Mouse (Mus musculus) hindbrain, embryonic 11.5 days (tissue): ENCODE measurements around the gene Sec24c. TPM values are rescaled to one million over a fixed set of nuclear protein-coding genes. Genes with fewer than 3 reads are reported as not detected.
"Not testable (repeated sequence)": the region's sequence is repeated elsewhere in the genome, so short reads cannot be mapped to it uniquely, and the experiment has no call there.

ENCODE experiments used
- ATAC-seq: fragments of 200-750 bp; cut with Nextera tagmentation; 2 replicates; pipeline ENCODE4 v1.8.0; 2017; ENCODE audit warnings: mild to moderate bottlenecking, moderate TSS enrichment, moderate library complexity; ENCODE audit not compliant: low FRiP score
- DNase-seq: peaks from one replicate; pipeline ENCODE4 v3.0.0-alpha.2; 2015; ENCODE audit warnings: low spot score
- H3K27ac ChIP-seq: fragments of 300-500 bp; sonication (generic); 2 replicates; pipeline ENCODE4 v1.5.1; 2014; ENCODE audit warnings: mild to moderate bottlenecking, low read depth, low read length
- H3K27me3 ChIP-seq: fragments of 300-500 bp; sonication (generic); 2 replicates; pipeline ENCODE4 v1.6.1; 2014; ENCODE audit warnings: mild to moderate bottlenecking, low read length, moderate library complexity, mixed read lengths; ENCODE audit not compliant: control insufficient read depth, insufficient read depth
- H3K36me3 ChIP-seq: fragments of 300-500 bp; sonication (generic); 2 replicates; pipeline ENCODE4 v1.6.1; 2014; ENCODE audit warnings: mild to moderate bottlenecking, low read length, moderate library complexity, mixed read lengths; ENCODE audit not compliant: control insufficient read depth, insufficient read depth
- H3K4me1 ChIP-seq: fragments of 300-500 bp; sonication (generic); replicated peaks from 2 replicates; pipeline ENCODE4 v1.6.1; 2014; ENCODE audit warnings: low read length, mixed read lengths; ENCODE audit not compliant: control insufficient read depth, insufficient read depth
- H3K4me2 ChIP-seq: fragments of 300-500 bp; sonication (generic); replicated peaks from 2 replicates; pipeline ENCODE4 v1.6.1; 2014; ENCODE audit warnings: mild to moderate bottlenecking, low read depth, low read length
- H3K4me3 ChIP-seq: fragments of 300-500 bp; sonication (generic); 2 replicates; pipeline ENCODE4 v1.5.1; 2014; ENCODE audit warnings: low read depth, low read length
- H3K9ac ChIP-seq: fragments of 300-500 bp; sonication (generic); 2 replicates; pipeline ENCODE4 v1.6.1; 2014; ENCODE audit warnings: low read depth, low read length
- H3K9me3 ChIP-seq: fragments of 300-500 bp; sonication (generic); 2 replicates; pipeline ENCODE4 v1.6.1; 2016; ENCODE audit warnings: low read length; ENCODE audit not compliant: control insufficient read depth
- WGBS: fragments of 180-500 bp; shearing (Covaris S2); extraction: QIAGEN DNeasy Blood & Tissue Kit; methylation state at CpG from one replicate; pipeline ENCODE4 v1.1.7; 2014; 5-methylcytosine and 5-hydroxymethylcytosine counted together
- polyA plus RNA-seq: library from polyadenylated mRNA; unstranded; fragments of >200 nt; fragmentation: Nextera tagmentation; extraction: Ambion mirVana; gene quantifications from 2 replicates; pipeline ENCODE4 v1.2.1, GENCODE M21; 2014

Gene Sec24c
- polyA plus RNA-seq, 1 experiment from 2014 or later, result 76.6 TPM

DNA sequence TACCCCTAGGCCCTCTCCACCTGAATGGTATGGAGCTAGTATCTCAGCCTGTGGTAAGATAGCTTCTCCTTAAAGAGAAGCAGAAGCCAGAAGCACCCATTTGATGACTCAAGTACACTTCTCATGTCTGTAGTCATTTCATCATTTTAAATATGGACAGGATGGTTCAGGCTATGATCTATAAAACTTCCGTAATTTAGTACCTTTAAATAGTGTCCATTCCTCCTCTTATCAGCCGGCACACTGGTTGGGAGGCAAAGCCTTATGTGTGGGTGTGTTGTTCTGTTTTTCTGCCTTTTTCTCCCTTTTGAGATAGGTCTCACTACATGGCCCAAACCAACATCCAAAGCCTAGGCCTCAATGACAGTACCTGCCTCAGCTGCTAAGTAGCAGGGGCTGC, 24.4 kb downstream of the Sec24c start:
- no peaks in the 10 kb centered on the region for H3K27me3 ChIP-seq
- 0 out of 2 replicates have a peak, but pooled peaks cover 4% of the 10 kb centered on the region for H3K36me3 ChIP-seq
- H3K4me2 ChIP-seq, result no peak overlapping the region
- H3K9me3 ChIP-seq, result no peaks in the 10 kb centered on the region
- no peak overlapping the region for H3K9ac ChIP-seq
- H3K4me1 ChIP-seq, result peaks cover 14% of the 10 kb centered on the region; the same call in 1 of the 2 replicates
- 97% methylated on average over 2 of the region's 2 CpGs for WGBS
- ATAC-seq (no peak), DNase-seq (no peak)
- H3K4me3 ChIP-seq, result no peak overlapping the region
- H3K27ac ChIP-seq, result no peak overlapping the region

DNA sequence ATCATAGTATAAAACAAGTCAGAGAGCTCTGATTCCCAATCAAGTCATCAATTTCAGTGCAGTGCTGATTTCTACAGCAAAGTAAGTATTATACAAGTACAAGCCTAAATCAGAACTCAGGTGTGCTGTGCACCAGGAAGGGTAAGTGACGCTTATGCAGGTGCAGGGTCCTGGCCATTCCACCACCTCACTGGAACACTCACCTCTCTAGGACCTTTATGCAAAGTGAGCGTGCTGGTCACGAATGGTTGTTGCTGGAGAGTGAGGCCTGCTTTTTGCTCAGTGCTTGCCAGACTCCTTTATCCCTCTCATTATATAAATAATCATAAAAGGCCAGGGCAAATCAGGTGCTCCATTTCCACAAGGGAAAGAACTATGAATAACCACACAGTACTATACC, 26.3 kb downstream of the Sec24c start:
- Histone ChIP-seq H3K36me3 (no peaks in the 10 kb centered on the region), H3K27me3 (no peaks in the 10 kb centered on the region), H3K9ac (no peak overlapping the region), H3K9me3 (no peaks in the 10 kb centered on the region), H3K4me2 (no peak overlapping the region), H3K4me1 (peaks cover 14% of the 10 kb centered on the region; the same call in 1 of the 2 replicates), H3K27ac (no peak overlapping the region), H3K4me3 (no peak overlapping the region)
- ATAC-seq, result no peak
- no peak for DNase-seq
- WGBS, result 82% methylated on average over 3 of the region's 3 CpGs

DNA sequence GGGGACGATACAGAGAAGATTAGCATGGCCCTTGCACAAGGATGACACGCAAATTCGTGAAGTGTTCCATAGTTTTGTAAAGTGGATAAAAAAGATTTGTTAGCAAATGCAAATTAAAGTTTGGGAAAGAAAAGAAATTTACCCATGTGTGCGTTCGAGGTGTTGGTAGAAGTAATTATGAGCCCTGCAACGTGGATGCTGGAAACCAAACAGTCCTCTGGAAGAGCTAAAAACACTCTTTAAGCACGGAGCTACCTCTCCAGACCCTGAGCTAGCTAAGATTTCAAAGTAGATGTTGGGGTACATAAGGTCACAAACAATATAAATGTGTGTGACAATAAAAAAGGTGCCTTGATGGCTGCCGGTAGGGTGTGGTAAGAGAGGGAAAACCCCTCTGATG, 27.4 kb downstream of the Sec24c start:
- H3K36me3 ChIP-seq, result no peaks in the 10 kb centered on the region

DNA sequence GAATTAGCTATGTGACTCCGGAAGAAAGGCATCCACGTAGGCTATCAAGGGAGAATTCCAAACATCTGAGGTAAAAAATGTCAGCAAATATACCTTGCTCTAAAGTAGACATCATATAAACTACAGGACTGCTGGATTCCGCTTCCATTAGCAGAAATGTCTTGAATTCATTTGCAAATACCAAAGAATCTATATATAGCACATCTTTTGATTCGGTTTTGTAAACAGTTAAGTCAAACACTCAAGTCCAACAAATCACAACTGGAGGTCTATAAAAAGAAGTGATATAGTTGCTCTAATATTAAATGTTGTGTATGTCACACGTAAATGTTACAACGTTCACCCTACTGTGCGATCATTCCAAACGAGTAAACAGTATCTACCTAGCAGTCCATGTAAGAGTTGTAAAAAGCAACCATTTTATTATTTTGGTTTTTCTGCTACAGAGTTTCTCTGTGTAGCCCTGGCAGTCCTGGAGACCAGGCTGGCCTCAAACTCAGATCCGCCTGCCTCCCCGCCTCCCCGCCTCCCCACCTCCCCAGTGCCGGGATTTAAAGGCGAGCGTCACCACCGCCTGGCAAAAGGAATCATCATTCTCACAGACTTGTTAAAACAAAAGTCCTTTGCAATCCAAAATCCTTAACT, 28.1 kb downstream of the Sec24c start:
- peak overlapping the region; percentile 56 for H3K4me2 ChIP-seq
- H3K4me1 ChIP-seq, result 0 out of 2 replicates have a peak, but pooled peaks cover 4% of the 10 kb centered on the region
- ATAC-seq, result peak; percentile 32
- whole genome bisulfite sequencing, result 16% methylated on average over 15 of the region's 15 CpGs
- no peak for DNase-seq
- no peaks in the 10 kb centered on the region for H3K36me3 ChIP-seq
- no peaks in the 10 kb centered on the region for H3K27me3 ChIP-seq
- H3K27ac ChIP-seq, result peak overlapping the region; percentile 77
- H3K9ac ChIP-seq, result peak overlapping the region; percentile 88
- no peaks in the 10 kb centered on the region for H3K9me3 ChIP-seq
- peak overlapping the region; percentile 71 for H3K4me3 ChIP-seq

More for the DNA sequence above, 27.4 kb downstream of the Sec24c start:
- Histone ChIP-seq H3K9ac (no peak overlapping the region), H3K9me3 (no peaks in the 10 kb centered on the region), H3K27ac (no peak overlapping the region), H3K27me3 (no peaks in the 10 kb centered on the region), H3K4me1 (peaks cover 9% of the 10 kb centered on the region; the same call in 1 of the 2 replicates), H3K4me3 (no peak overlapping the region), H3K4me2 (peak overlapping the region; percentile 56; the same call in 1 of the 2 replicates)
- WGBS, result 89% methylated on average over 8 of the region's 8 CpGs
- ATAC-seq (no peak), DNase-seq (no peak)

DNA sequence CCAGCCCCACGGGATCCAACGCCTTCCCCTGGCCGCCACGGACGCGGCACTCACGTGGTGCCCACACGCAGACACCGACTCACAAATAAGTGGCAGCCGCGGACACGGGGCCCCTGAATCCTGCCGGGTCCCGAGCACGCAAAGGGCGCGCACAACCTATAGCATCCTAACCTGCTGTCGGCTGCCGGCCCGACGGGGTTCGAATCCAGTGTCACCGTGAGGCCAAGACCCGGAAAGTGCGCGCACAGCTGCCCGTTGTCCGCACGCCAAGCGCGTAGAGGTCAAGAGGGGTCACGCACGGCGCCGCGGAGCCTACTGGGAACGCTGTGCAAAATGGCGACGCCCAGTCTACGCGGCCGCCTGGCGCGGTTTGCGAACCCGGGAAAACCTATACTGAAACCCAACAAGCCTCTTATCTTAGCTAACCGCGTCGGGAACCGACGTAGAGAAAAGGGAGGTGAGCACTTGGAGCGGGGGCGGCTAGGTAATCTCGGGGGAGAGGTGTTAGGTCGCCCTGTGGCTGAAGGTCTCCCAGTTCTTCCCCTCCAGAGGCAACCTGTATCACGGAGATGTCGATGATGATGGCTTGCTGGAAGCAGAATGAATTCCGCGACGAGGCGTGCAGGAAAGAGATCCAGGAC, 28.8 kb downstream of the Sec24c start, which contains the start of gene Chchd1:
Chchd1 (plus strand) TSS at position 266 of the 641 bp plus-strand sequence.
- peak within 1 kb of the TSS; percentile 77 for H3K27ac ChIP-seq
- H3K9me3 ChIP-seq, result no peaks in the 10 kb centered on the region
- 0% methylated on average over 61 of the region's 61 CpGs for WGBS
- H3K4me3 ChIP-seq, result peak within 1 kb of the TSS; percentile 71
- H3K4me1 ChIP-seq, result 0 out of 2 replicates have a peak, but pooled peaks cover 4% of the 10 kb centered on the region
- DNase-seq (peak; percentile 93), ATAC-seq (peak; percentile 80)
- peak within 1 kb of the TSS; percentile 88 for H3K9ac ChIP-seq
- H3K4me2 ChIP-seq, result peak within 1 kb of the TSS; percentile 56
- no peaks in the 10 kb centered on the region for H3K36me3 ChIP-seq
- no peaks in the 10 kb centered on the region for H3K27me3 ChIP-seq

DNA sequence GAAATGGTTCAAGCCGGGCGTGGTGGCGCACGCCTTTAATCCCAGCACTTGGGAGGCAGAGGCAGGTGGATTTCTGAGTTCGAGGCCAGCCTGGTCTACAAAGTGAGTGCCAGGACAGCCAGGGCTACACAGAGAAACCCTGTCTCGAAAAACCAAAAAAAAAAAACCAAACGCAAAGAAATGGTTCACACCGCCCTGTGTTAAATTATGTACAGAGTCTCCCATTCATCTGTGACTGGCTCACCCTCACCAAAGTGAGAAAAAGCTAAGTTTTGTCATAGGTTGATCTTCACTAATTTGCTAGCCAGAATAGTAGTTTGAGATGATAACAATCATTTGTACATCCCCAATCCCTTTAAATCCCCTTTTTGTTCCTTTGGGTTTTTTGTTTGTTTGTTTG, 29.4 kb downstream of the Sec24c start:
- 11% methylated on average over 8 of the region's 8 CpGs for WGBS
- not testable (repeated sequence) for DNase-seq, ATAC-seq, H3K4me1 ChIP-seq, H3K36me3 ChIP-seq, H3K27me3 ChIP-seq, H3K9me3 ChIP-seq
- peak overlapping the region; percentile 71 for H3K4me3 ChIP-seq
- peak overlapping the region; percentile 56 for H3K4me2 ChIP-seq
- H3K9ac ChIP-seq, result peak overlapping the region; percentile 88
- H3K27ac ChIP-seq, result peak overlapping the region; percentile 77

DNA sequence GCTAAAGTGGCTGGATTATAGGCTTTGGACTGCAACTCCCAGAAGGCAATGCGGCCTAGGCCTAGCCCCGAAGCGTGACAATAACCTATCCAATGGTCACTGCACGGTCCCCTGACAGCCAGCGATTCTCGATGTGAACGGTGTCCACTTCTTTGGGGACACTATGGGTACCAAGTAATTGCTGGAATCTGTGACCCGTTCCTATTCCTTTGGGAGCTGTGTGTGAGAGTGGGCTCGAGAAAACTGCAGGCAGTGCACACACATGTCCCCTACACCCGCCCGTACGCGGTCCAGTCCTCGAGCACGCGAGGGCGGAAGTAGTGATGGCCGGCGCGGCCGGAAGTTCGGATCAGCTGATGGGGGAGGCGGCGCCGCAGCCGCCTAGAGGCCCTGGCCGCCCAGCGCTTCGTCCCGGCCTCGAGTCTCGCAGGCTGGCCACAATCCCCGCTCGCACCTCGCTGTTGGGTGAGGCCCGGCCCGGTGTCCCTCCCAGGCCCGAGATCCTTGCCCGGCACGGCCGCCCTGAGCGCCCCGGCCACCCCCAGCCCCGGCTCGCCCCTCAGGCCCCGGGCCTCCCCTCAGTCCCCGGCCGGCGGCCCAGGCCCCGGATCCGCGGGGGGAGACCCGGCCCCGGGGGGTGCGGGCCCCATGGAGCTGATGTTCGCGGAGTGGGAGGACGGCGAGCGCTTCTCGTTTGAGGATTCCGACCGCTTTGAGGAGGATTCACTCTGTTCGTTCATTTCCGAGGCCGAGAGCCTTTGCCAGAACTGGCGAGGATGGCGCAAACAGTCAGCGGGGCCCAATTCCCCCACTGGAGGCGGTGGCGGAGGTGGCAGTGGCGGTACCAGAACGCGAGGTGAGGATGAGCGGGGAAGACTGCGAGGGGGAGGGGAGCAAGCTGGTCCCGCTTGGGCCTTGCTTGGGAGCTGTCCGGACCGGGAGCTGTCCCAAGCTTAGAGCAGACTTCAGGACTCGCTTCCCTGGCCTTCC, 33.4 kb downstream of the Sec24c start, which contains the start of gene Zswim8:
Zswim8 (plus strand) TSS at position 352 of the 990 bp plus-strand sequence.
- H3K4me2 ChIP-seq, result peak within 1 kb of the TSS; percentile 79
- peak; percentile 93 for DNase-seq
- H3K9ac ChIP-seq, result peak within 1 kb of the TSS; percentile 96
- no peaks in the 10 kb centered on the region for H3K27me3 ChIP-seq
- 0 out of 2 replicates have a peak, but pooled peaks cover 2% of the 10 kb centered on the region for H3K36me3 ChIP-seq
- no peaks in the 10 kb centered on the region for H3K9me3 ChIP-seq
- peaks cover 4% of the 10 kb centered on the region for H3K4me1 ChIP-seq
- peak within 1 kb of the TSS; percentile 99 for H3K4me3 ChIP-seq
- peak; percentile 95 for ATAC-seq
- under 1% methylated on average over 76 of the region's 80 CpGs for WGBS
- peak within 1 kb of the TSS; percentile 82 for H3K27ac ChIP-seq

DNA sequence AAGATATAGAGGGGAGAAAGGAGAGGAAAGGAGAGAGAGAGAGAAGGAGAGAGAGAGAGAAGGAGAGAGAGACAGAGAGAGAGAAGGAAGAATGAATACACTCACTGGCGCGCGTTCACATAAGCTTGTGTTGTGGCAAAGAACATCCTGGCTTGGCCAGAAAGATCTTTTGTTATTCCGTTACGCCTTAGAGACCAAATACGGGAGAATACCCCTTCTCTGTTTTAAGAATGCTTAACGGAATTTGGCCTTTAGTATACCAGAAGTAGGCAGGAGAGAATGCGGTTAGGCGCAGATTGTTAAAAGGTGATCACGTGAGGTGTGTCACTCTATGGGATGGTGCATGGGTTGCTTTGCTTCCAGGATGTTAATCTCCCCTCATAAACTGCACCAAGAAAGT, 34.1 kb downstream of the Sec24c start:
- ATAC-seq (no peak), DNase-seq (no peak)
- Histone ChIP-seq H3K4me1 (peaks cover 4% of the 10 kb centered on the region), H3K9me3 (no peaks in the 10 kb centered on the region), H3K4me3 (peak overlapping the region; percentile 99), H3K27ac (no peak overlapping the region; the same call in 1 of the 2 replicates), H3K4me2 (peak overlapping the region; percentile 79), H3K36me3 (peaks cover 6% of the 10 kb centered on the region; the same call in 1 of the 2 replicates), H3K27me3 (no peaks in the 10 kb centered on the region), H3K9ac (peak overlapping the region; percentile 96)
- WGBS, result 14% methylated on average over 10 of the region's 10 CpGs
